In the genomic region with DNA sequence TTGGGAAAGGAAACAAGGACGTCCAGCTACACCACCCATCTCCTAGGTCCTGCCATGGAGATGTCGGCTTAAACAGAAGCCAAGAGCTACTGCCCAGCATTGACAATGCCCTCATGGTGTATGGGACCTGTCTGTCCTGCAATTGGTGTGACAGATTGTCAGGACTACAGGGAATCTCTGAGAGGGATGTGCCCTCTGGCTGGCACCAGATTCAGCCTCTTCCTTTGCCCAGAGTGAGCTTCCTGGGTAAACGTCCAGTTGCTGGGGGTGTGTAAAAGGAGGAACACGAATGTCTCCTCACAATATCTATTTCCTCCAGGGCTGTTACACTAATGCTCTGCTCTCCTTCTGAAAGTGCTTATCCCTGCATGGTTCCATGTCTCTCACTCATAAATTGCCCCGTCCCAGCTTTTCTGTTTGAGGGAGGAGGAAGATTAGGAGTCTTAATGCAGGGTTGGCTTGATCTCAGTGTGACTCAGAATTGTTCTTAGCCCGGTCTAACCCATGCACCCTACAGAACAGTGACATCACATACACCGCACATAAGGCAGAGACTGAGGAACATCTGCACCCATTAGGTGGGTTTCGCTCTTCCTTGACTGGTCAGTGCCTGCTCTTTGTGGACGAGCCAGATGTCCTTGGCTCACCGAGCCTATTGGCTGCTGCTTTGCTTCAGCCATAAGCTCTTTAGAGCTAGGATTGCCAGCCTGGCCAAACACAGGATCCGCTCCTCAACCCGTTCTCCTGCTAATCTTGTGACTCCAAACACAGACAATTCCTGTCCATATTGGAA, we compare ENCODE assay signal across 18 mouse cellular contexts.
DNase-seq lines count a peak whose midpoint lies in the region; ATAC-seq lines count a peak whose summit lies in the region.
"Had no signal": no experiment of that assay in that cellular context is flagged by ENCODE, and none has a peak within 500 bp of the region (broad histone marks: within the 10 kb centered on the region; RNA-seq: fewer than 3 reads in every experiment).

No protein-coding gene starts in this region.

- whole genome bisulfite sequencing in liver, embryonic 11.5 days, result 70% methylated on average over 12 of the region's 12 CpGs
- WGBS in liver, embryonic 12.5 days (ENCODE audit: insufficient replicate concordance), result 66% methylated on average over 12 of the region's 12 CpGs
- WGBS in limb, embryonic 10.5 days, result 78% methylated on average over 12 of the region's 12 CpGs

- no peak overlapping the region for H3K27ac ChIP-seq in liver, embryonic 11.5 days (ENCODE audit: low read depth, low read length)
- no peak overlapping the region for H3K27ac ChIP-seq in liver, embryonic 12.5 days
- H3K27ac ChIP-seq in limb, embryonic 10.5 days, result peak overlapping the region; percentile 71
- H3K27ac ChIP-seq: heart, embryonic 13.5 days; kidney, postnatal 0 days; liver, embryonic 14.5 days; neural tube, embryonic 13.5 days had no signal

- H3K9me3 ChIP-seq in liver, embryonic 11.5 days (ENCODE audit: control insufficient read depth, low read length), result no peaks in the 10 kb centered on the region
- no peaks in the 10 kb centered on the region for H3K9me3 ChIP-seq in liver, embryonic 12.5 days (replicated peaks)
- H3K9me3 ChIP-seq in limb, embryonic 10.5 days (replicated peaks), result no peaks in the 10 kb centered on the region
- H3K9me3 ChIP-seq: heart, embryonic 13.5 days; neural tube, embryonic 13.5 days had no signal

- no peaks in the 10 kb centered on the region for H3K27me3 ChIP-seq in liver, embryonic 11.5 days (replicated peaks; ENCODE audit: control insufficient read depth, insufficient read depth, low read length)
- no peaks in the 10 kb centered on the region for H3K27me3 ChIP-seq in liver, embryonic 12.5 days (replicated peaks)
- no peaks in the 10 kb centered on the region for H3K27me3 ChIP-seq in limb, embryonic 10.5 days (ENCODE audit: low read depth, poor library complexity, severe bottlenecking)
- H3K27me3 ChIP-seq: heart, embryonic 13.5 days; neural tube, embryonic 13.5 days had no signal

- no peak overlapping the region for H3K4me3 ChIP-seq in liver, embryonic 11.5 days (ENCODE audit: low read depth, low read length)
- no peak overlapping the region for H3K4me3 ChIP-seq in liver, embryonic 12.5 days
- no peak overlapping the region for H3K4me3 ChIP-seq in limb, embryonic 10.5 days
- H3K4me3 ChIP-seq: heart, embryonic 13.5 days; neural tube, embryonic 13.5 days had no signal

- H3K9ac ChIP-seq in liver, embryonic 11.5 days (ENCODE audit: low read depth, low read length), result no peak overlapping the region
- H3K9ac ChIP-seq in liver, embryonic 12.5 days, result no peak overlapping the region
- H3K9ac ChIP-seq: heart, embryonic 13.5 days; liver, embryonic 14.5 days; neural tube, embryonic 13.5 days had no signal

- no peak for ATAC-seq in liver, embryonic 11.5 days (replicated peaks; ENCODE audit: low FRiP score)
- ATAC-seq in liver, embryonic 12.5 days, result no peak
- peak; percentile 13; the same call in 1 of the 2 replicates for ATAC-seq in megakaryocyte, adult 5-6 weeks (ENCODE audit: poor library complexity, severe bottlenecking)
- ATAC-seq in erythroid progenitor cell, adult 5-6 weeks (replicated peaks; ENCODE audit: low FRiP score, poor library complexity, severe bottlenecking), result no peak
- ATAC-seq: intestine, postnatal 0 days had no signal

- H3K4me1 ChIP-seq in liver, embryonic 11.5 days (replicated peaks; ENCODE audit: control insufficient read depth, insufficient read depth, low read length), result no peaks in the 10 kb centered on the region
- H3K4me1 ChIP-seq in liver, embryonic 12.5 days, result no peaks in the 10 kb centered on the region
- H3K4me1 ChIP-seq in limb, embryonic 10.5 days, result peaks cover 29% of the 10 kb centered on the region
- H3K4me1 ChIP-seq: heart, embryonic 13.5 days; neural tube, embryonic 13.5 days had no signal

- no peak overlapping the region for H3K4me2 ChIP-seq in liver, embryonic 11.5 days
- no peak overlapping the region for H3K4me2 ChIP-seq in liver, embryonic 12.5 days
- H3K4me2 ChIP-seq: heart, embryonic 13.5 days; neural tube, embryonic 13.5 days had no signal

- H3K36me3 ChIP-seq in liver, embryonic 11.5 days (ENCODE audit: control insufficient read depth, insufficient read depth, low read length), result no peaks in the 10 kb centered on the region
- H3K36me3 ChIP-seq in liver, embryonic 12.5 days, result no peaks in the 10 kb centered on the region
- peaks cover 2% of the 10 kb centered on the region; the same call in 1 of the 2 replicates for H3K36me3 ChIP-seq in limb, embryonic 10.5 days
- H3K36me3 ChIP-seq: neural tube, embryonic 13.5 days had no signal

- DNase-seq in heart, adult 11 months, result peak; percentile 78
- DNase-seq in heart, adult 9 months (ENCODE audit: low spot score in 2 of 2), result no peak
- peak; percentile 26 for DNase-seq in liver, embryonic 11.5 days (ENCODE audit: low spot score)
- no peak for DNase-seq in limb, embryonic 10.5 days (ENCODE audit: low spot score)
- DNase-seq in thymus, postnatal 14 days, result no peak
- DNase-seq: adrenal gland, postnatal 36 days; cerebellum, adult 9-10 months; heart, postnatal 36 days; lung, postnatal 14 days; right cerebral cortex, postnatal 14 days had no signal

Comparison
In these comparisons a context has a peak if more than half of its experiments do, and no peak if none do; other contexts are left out.
1. DNase-seq: peak in heart, adult 11 months (single experiment) and liver, embryonic 11.5 days (single experiment); none in heart, adult 9 months (0 of 2), limb, embryonic 10.5 days (single experiment) and thymus, postnatal 14 days (single experiment).